Mouse (Mus musculus) heart, adult 2 months (tissue): Measurements from ENCODE around the gene H2-DMb1. TPM values are rescaled to one million over a fixed set of nuclear protein-coding genes. Genes with fewer than 3 reads are reported as not detected.

Source experiments
- DNase-seq, 2 experiments: peaks; one replicate each; pipeline ENCODE4 v3.0.0; 2021
- H3K27ac ChIP-seq: fragments of 200-600 bp; 2 replicates; pipeline ENCODE4 v1.8.1; 2022
- H3K27me3 ChIP-seq: fragments of 200-500 bp; 2 replicates; pipeline ENCODE4 v1.6.1; 2012; ENCODE audit warnings: mild to moderate bottlenecking, low read length, inconsistent platforms, mixed read lengths; ENCODE audit not compliant: control insufficient read depth, insufficient read depth
- H3K36me3 ChIP-seq: fragments of 200-500 bp; 2 replicates; pipeline ENCODE4 v1.6.1; 2012; ENCODE audit warnings: low read length, inconsistent platforms; ENCODE audit not compliant: control insufficient read depth, insufficient read depth
- H3K4me1 ChIP-seq: fragments of 200-500 bp; 2 replicates; pipeline ENCODE4 v1.6.1; 2011; ENCODE audit warnings: low read length; ENCODE audit not compliant: control insufficient read depth, insufficient read depth
- H3K4me3 ChIP-seq: fragments of 200-600 bp; 2 replicates; pipeline ENCODE4 v1.8.1; 2022
- H3K79me2 ChIP-seq: fragments of 200-500 bp; replicated peaks from 2 replicates; pipeline ENCODE4 v1.6.1; 2012; ENCODE audit warnings: mild to moderate bottlenecking, inconsistent platforms, low read length, moderate library complexity, mixed read lengths; ENCODE audit not compliant: control insufficient read depth, insufficient read depth
- H3K9ac ChIP-seq: fragments of 200-500 bp; 2 replicates; pipeline ENCODE4 v1.6.1; 2012; ENCODE audit warnings: low read depth, mild to moderate bottlenecking, control low read depth, inconsistent platforms, low read length, mixed read lengths
- CTCF ChIP-seq: fragments of 200-600 bp; IDR thresholded peaks from 2 replicates; pipeline ENCODE4 v1.8.1; 2022; ENCODE audit warnings: antibody characterized with exemption, mild to moderate bottlenecking, moderate library complexity
- EP300 ChIP-seq: fragments of 200-500 bp; IDR thresholded peaks from 2 replicates; pipeline ENCODE4 v1.6.1; 2011; ENCODE audit warnings: low read depth, low read length, control low read depth; ENCODE audit not compliant: insufficient read depth
- POLR2A ChIP-seq: fragments of 200-500 bp; IDR thresholded peaks from 2 replicates; pipeline ENCODE4 v1.6.1; 2011; ENCODE audit warnings: mild to moderate bottlenecking, low read depth, low read length, control low read depth; ENCODE audit not compliant: insufficient read depth
- WGBS: fragments of 180-500 bp; shearing (Covaris S2); methylation state at CpG from one replicate; pipeline ENCODE4 v1.1.7; 2018; 5-methylcytosine and 5-hydroxymethylcytosine counted together
- intact Hi-C: fragments of 180-260 bp; cut with DNase I; formaldehyde crosslinking; loops from one replicate; pipeline ENCODE4 v1.15.1; 2025
- polyA plus RNA-seq: library from polyadenylated mRNA; depleted of rRNA; stranded (reverse); fragments of >200 nt; gene quantifications from 2 replicates; pipeline ENCODE4 v1.2.3, GENCODE M21; 2012
- total RNA-seq, 2 experiments: library from RNA; stranded (reverse); gene quantifications; 2 replicates each; pipeline ENCODE4 v1.2.3; 2021

Gene H2-DMb1
- total and polyA plus RNA-seq, 3 experiments = 1.6 to 19.1 (median 2.2) TPM

- intact Hi-C loops = loop anchor here (1.0 to 2.0 kb wide), 4 partner anchors 34 to 178 kb away; no protein-coding TSS in a partner anchor
- 18% methylated on average over 4 of the region's 4 CpGs for WGBS
These were observed 17.6 kb downstream of the H2-DMb1 start for GRCm38 (mm10) chr17:34170487-34170876.

GRCm38 (mm10) chr17:34170877-34171498 is 18.1 kb downstream of the H2-DMb1 start:
- Histone ChIP-seq H3K27me3 (no peaks in the 10 kb centered on the region), H3K4me3 (peak overlapping the region; percentile 37; the same call in 1 of the 2 replicates), H3K79me2 (no peaks in the 10 kb centered on the region), H3K27ac (peak overlapping the region; percentile 5; the same call in 1 of the 2 replicates), H3K36me3 (no peaks in the 10 kb centered on the region), H3K4me1 (no peaks in the 10 kb centered on the region), H3K9ac (no peak overlapping the region)
- TF ChIP-seq CTCF (peak; percentile 85), POLR2A (no peak)
- intact Hi-C loops = loop anchor here (1.0 to 2.0 kb wide), 4 partner anchors 33 to 178 kb away; no protein-coding TSS in a partner anchor
- 21% methylated on average over 13 of the region's 13 CpGs for WGBS
- DNase-seq = peak; percentile 80 to 84

More at GRCm38 (mm10) chr17:34170487-34170876, 17.6 kb downstream of the H2-DMb1 start:
- TF ChIP-seq POLR2A (no peak), CTCF (no peak), EP300 (no peak)
- no peak overlapping the region for H3K9ac ChIP-seq
- no peak for DNase-seq
- H3K4me1 ChIP-seq = no peaks in the 10 kb centered on the region
- H3K4me3 ChIP-seq = no peak overlapping the region
- no peaks in the 10 kb centered on the region; the same call in 1 of the 2 replicates for H3K27me3 ChIP-seq
- no peak overlapping the region for H3K27ac ChIP-seq
- no peaks in the 10 kb centered on the region for H3K79me2 ChIP-seq
- no peaks in the 10 kb centered on the region for H3K36me3 ChIP-seq

GRCm38 (mm10) chr17:34172528-34172927 is 19.7 kb downstream of the H2-DMb1 start:
- Histone ChIP-seq H3K36me3 (no peaks in the 10 kb centered on the region), H3K79me2 (no peaks in the 10 kb centered on the region), H3K27ac (no peak overlapping the region), H3K9ac (no peak overlapping the region), H3K4me3 (no peak overlapping the region), H3K27me3 (no peaks in the 10 kb centered on the region), H3K4me1 (no peaks in the 10 kb centered on the region)
- TF ChIP-seq CTCF (peak; percentile 39), EP300 (no peak)
- over 99% methylated on average over 5 of the region's 5 CpGs for WGBS
- DNase-seq = no peak
- intact Hi-C loops = no loop called here

GRCm38 (mm10) chr17:34174075-34174474 is 21.2 kb downstream of the H2-DMb1 start:
- no peak for TF ChIP-seq POLR2A
- TF ChIP-seq EP300 = no peak
- no peak for TF ChIP-seq CTCF
- 53% methylated on average over 1 of the region's 1 CpGs for WGBS

GRCm38 (mm10) chr17:34177179-34177578 is 24.3 kb downstream of the H2-DMb1 start:
- intact Hi-C loops = no loop called here
- Histone ChIP-seq H3K4me1 (no peaks in the 10 kb centered on the region), H3K79me2 (no peaks in the 10 kb centered on the region), H3K9ac (no peak overlapping the region), H3K36me3 (no peaks in the 10 kb centered on the region), H3K27me3 (no peaks in the 10 kb centered on the region), H3K4me3 (no peak overlapping the region), H3K27ac (no peak overlapping the region)
- no peak for DNase-seq
- 68% methylated on average over 4 of the region's 4 CpGs for WGBS
- TF ChIP-seq POLR2A = no peak
- TF ChIP-seq CTCF = peak; percentile 54

More at GRCm38 (mm10) chr17:34174075-34174474, 21.2 kb downstream of the H2-DMb1 start:
- Histone ChIP-seq H3K4me1 (no peaks in the 10 kb centered on the region), H3K9ac (no peak overlapping the region), H3K27me3 (no peaks in the 10 kb centered on the region), H3K4me3 (no peak overlapping the region), H3K36me3 (no peaks in the 10 kb centered on the region), H3K79me2 (no peaks in the 10 kb centered on the region), H3K27ac (no peak overlapping the region)
- no peak for DNase-seq
- intact Hi-C loops = no loop called here

GRCm38 (mm10) chr17:34179019-34179418 is 26.1 kb downstream of the H2-DMb1 start:
- no peak for DNase-seq
- Histone ChIP-seq H3K36me3 (no peaks in the 10 kb centered on the region), H3K4me1 (no peaks in the 10 kb centered on the region), H3K27ac (no peak overlapping the region), H3K27me3 (no peaks in the 10 kb centered on the region), H3K79me2 (no peaks in the 10 kb centered on the region), H3K9ac (no peak overlapping the region), H3K4me3 (no peak overlapping the region)
- TF ChIP-seq POLR2A (no peak), CTCF (no peak), EP300 (no peak)
- 43% methylated on average over 6 of the region's 6 CpGs for WGBS
- intact Hi-C loops = no loop called here
